Mouse (Mus musculus) heart, embryonic 16.5 days (tissue): ENCODE measurements at regions not wholly inside any gene's neighbourhood (a gene's known extent, or its start where the extent isn't known, plus 50 kb on each side); places are given as distances from the start of the nearest gene placed in this dataset.
"Not testable (repeated sequence)": the region's sequence is repeated elsewhere in the genome, so short reads cannot be mapped to it uniquely, and the experiment has no call there.

ENCODE experiments used
- ATAC-seq: fragments of 200-750 bp; cut with Nextera tagmentation; replicated peaks from 2 replicates; pipeline ENCODE4 v1.8.0; 2017; ENCODE audit warnings: moderate number of reproducible peaks; ENCODE audit not compliant: insufficient read depth, low FRiP score; ENCODE audit errors: extremely low read depth
- H3K27ac ChIP-seq: fragments of 300-500 bp; sonication (generic); 2 replicates; pipeline ENCODE4 v1.5.1; 2014; ENCODE audit warnings: mild to moderate bottlenecking, low read length, control low read depth, moderate library complexity
- H3K27me3 ChIP-seq: fragments of 300-500 bp; sonication (generic); 2 replicates; pipeline ENCODE4 v1.6.1; 2014; ENCODE audit warnings: low read length, mixed read lengths; ENCODE audit not compliant: control insufficient read depth, insufficient read depth
- H3K36me3 ChIP-seq: fragments of 300-500 bp; sonication (generic); 2 replicates; pipeline ENCODE4 v1.6.1; 2014; ENCODE audit not compliant: control insufficient read depth, insufficient read depth
- H3K4me1 ChIP-seq: fragments of 300-500 bp; sonication (generic); 2 replicates; pipeline ENCODE4 v1.6.1; 2014; ENCODE audit warnings: low read length, mixed read lengths; ENCODE audit not compliant: control insufficient read depth, insufficient read depth
- H3K4me2 ChIP-seq: fragments of 300-500 bp; sonication (generic); 2 replicates; pipeline ENCODE4 v1.6.1; 2014; ENCODE audit warnings: low read depth, mild to moderate bottlenecking, control low read depth, low read length
- H3K4me3 ChIP-seq: fragments of 300-500 bp; sonication (generic); 2 replicates; pipeline ENCODE4 v1.5.1; 2014; ENCODE audit warnings: mild to moderate bottlenecking, control low read depth, low read length
- H3K9ac ChIP-seq: fragments of 300-500 bp; sonication (generic); 2 replicates; pipeline ENCODE4 v1.6.1; 2014; ENCODE audit warnings: low read length, control low read depth
- H3K9me3 ChIP-seq: fragments of 300-500 bp; sonication (generic); replicated peaks from 2 replicates; pipeline ENCODE4 v1.6.1; 2016; ENCODE audit warnings: low read length; ENCODE audit not compliant: control insufficient read depth
- WGBS: fragments of 180-500 bp; shearing (Covaris S2); extraction: QIAGEN DNeasy Blood & Tissue Kit; methylation state at CpG from one replicate; pipeline ENCODE4 v1.1.7; 2014; 5-methylcytosine and 5-hydroxymethylcytosine counted together

DNA sequence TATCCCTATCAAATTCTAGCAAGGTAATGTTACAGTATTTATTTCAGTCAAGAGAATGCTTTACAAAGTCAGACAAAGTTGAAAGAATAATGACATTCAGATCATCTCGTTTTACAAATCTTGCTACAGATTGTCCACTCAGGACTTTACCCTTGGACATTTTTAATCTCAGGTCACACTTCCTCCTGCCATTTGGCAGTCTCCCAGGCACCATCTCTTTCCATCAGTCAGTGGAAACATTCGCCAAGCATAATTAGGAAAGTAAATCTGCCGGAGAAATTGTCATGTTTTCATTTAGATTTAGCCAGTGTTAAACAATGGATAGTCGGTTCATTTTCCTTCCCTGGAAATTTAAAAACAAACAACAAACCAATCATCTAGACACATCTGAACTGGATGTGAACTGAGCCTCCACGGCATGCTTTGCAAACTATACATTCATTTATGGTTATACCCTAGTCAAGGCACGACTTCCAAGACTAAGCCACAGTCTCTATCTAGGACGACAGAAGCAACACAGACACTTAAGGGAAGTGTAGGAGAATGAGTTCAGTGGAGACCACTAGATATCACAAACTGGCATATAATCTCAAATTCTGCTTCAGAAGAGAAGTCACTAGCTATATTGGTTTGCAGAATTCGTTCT, 839.4 kb downstream of the Cypt12 start:
- H3K36me3 ChIP-seq, result no peaks in the 10 kb centered on the region
- no peaks in the 10 kb centered on the region for H3K27me3 ChIP-seq
- no peak overlapping the region for H3K27ac ChIP-seq
- no peaks in the 10 kb centered on the region for H3K9me3 ChIP-seq
- no peak overlapping the region for H3K4me2 ChIP-seq
- ATAC-seq, result no peak
- 49% methylated on average over 8 of the region's 8 CpGs for WGBS
- H3K4me1 ChIP-seq, result no peaks in the 10 kb centered on the region
- H3K9ac ChIP-seq, result no peak overlapping the region
- no peak overlapping the region for H3K4me3 ChIP-seq

GRCm38 (mm10) chr3:18802794-18803193, 825.7 kb downstream of the 1700064H15Rik start:
- H3K36me3 ChIP-seq, result no peaks in the 10 kb centered on the region
- no peak for ATAC-seq
- 70% methylated on average over 3 of the region's 3 CpGs for WGBS
- H3K27ac ChIP-seq, result no peak overlapping the region
- H3K4me3 ChIP-seq, result no peak overlapping the region
- no peaks in the 10 kb centered on the region for H3K9me3 ChIP-seq
- H3K4me1 ChIP-seq, result no peaks in the 10 kb centered on the region
- H3K9ac ChIP-seq, result no peak overlapping the region
- H3K4me2 ChIP-seq, result no peak overlapping the region
- H3K27me3 ChIP-seq, result no peaks in the 10 kb centered on the region

DNA sequence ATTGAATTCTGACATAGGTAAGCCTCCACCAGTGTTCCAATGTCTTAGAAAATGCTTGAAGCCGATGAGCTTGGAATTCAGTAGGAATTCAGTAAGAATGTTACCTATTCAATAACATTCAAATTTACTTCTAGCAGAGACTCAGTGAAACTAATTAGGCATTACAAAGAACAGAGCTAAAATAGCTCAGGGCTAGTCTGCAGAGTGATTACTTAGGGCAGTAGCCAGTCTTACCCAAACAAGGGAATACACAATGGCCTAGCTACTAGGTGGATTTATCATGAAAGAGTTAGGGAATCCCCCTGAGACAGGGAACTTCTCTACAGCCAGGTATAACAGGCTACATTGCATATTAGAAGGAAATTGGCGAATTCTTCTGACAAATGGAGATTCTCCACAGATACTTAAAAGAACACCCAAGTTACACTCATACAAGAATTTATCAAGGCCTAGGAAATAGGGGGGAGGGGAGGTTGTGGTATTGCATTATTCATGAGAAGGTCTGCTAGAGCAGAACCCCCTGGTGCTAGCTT, 799.6 kb downstream of the 1700064H15Rik start:
- H3K36me3 ChIP-seq, result not testable (repeated sequence)

DNA sequence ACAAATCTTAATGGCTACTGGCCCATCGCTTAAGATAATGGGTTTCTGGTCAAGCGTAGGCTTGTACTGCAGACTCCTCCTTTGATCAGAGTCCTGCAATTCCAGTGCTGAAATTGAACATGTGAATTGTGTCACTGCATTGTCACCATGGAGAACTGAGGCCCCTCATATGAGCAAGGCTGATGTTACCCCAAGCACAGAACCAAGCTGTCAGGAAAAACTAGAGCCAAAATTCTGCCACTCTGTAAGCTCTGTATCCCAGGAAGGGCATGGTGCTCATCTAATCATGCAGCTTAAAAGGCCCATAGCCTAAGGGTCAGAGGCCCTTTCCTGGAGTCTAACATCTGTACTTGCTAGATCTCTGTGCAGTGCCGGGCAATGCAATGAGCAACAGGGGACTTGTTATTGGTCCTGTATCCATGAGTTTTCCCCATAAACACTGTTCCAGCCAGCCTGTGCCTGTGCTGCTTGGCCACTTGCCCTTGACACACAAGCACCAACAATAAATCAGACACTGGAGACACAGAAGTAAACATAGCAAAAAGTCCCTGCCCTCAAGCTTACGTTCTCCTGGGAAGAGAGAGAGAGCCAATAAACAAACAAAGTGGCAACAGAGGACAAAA, 760.2 kb downstream of the 1700064H15Rik start:
- H3K9me3 ChIP-seq, result no peaks in the 10 kb centered on the region
- 69% methylated on average over 4 of the region's 4 CpGs for WGBS
- H3K27me3 ChIP-seq, result no peaks in the 10 kb centered on the region
- no peak overlapping the region for H3K9ac ChIP-seq
- ATAC-seq, result no peak
- H3K4me1 ChIP-seq, result no peaks in the 10 kb centered on the region
- H3K27ac ChIP-seq, result no peak overlapping the region
- no peak overlapping the region for H3K4me3 ChIP-seq
- H3K36me3 ChIP-seq, result no peaks in the 10 kb centered on the region
- no peak overlapping the region for H3K4me2 ChIP-seq

More for the DNA sequence above, 799.6 kb downstream of the 1700064H15Rik start:
- not testable (repeated sequence) for H3K4me1 ChIP-seq, H3K9ac ChIP-seq, H3K9me3 ChIP-seq, H3K27me3 ChIP-seq, H3K4me2 ChIP-seq, H3K4me3 ChIP-seq, ATAC-seq, H3K27ac ChIP-seq
- WGBS, result 31% methylated on average over 2 of the region's 2 CpGs

DNA sequence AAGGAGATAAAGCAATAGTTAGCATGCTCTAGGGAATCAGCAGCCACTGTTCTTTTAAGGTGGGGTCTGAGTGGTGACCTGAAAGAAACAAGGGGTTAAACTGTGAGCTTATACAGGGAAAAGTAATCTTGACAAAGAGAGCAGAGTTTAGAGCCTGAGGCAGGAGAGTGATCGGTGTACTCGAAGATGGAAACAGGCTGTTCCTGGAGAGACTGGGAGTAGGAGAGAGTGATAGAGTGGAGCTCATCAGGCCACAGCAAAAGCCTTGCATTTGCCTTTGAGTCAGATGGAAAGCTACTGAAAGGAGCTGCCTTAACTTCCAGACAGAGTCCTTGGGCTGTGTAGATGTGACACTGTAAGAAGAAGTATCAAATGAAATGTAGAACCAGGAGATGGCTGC, 759.7 kb downstream of the 1700064H15Rik start:
- H3K4me3 ChIP-seq, result no peak overlapping the region
- no peaks in the 10 kb centered on the region for H3K4me1 ChIP-seq
- no peak for ATAC-seq
- no peak overlapping the region for H3K27ac ChIP-seq
- no peak overlapping the region for H3K9ac ChIP-seq
- 34% methylated on average over 2 of the region's 2 CpGs for WGBS
- H3K4me2 ChIP-seq, result no peak overlapping the region
- H3K9me3 ChIP-seq, result no peaks in the 10 kb centered on the region
- no peaks in the 10 kb centered on the region for H3K36me3 ChIP-seq
- no peaks in the 10 kb centered on the region for H3K27me3 ChIP-seq

DNA sequence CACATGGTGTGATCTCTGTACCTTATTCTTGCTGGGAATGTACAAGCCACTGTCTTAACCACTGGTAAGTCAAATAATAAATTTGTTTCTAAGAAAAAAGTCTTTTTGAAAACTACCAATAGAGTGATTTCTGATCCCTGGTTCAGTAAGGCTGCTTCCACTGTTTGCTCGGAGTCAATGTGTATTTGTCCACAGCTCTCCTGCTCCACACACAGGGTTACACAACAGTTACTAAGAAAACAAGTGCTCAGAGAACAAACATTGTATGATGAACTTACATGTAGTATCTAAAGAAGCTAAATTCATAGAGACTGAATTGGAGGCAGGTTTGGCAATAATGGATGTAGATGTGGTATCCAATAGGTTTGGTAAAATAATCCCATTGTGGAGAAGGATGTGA, 751.4 kb downstream of the 1700064H15Rik start:
- Histone ChIP-seq H3K4me3 (no peak overlapping the region), H3K9me3 (no peaks in the 10 kb centered on the region), H3K27me3 (no peaks in the 10 kb centered on the region), H3K4me1 (no peaks in the 10 kb centered on the region), H3K27ac (no peak overlapping the region), H3K9ac (no peak overlapping the region), H3K36me3 (no peaks in the 10 kb centered on the region), H3K4me2 (no peak overlapping the region)
- ATAC-seq, result no peak
- WGBS, result 85% methylated on average over 1 of the region's 1 CpGs

DNA sequence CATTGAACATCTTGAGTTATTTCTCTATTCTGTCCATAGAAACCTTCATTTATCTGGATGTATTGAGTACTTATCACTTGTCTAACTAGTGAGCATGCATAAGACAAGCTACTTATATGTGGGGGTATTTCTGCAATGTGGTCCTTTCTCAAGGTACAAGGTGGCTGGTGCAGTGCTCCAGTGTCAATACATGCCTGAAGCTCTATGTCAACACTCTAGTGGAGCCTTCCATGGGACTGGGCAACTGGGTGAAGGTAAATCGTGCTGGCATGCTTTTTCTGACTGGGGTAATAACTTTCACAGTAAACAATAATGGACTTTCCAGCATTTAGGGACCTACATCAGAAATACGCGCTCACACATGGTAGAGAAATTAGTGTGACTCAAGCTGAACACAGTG, 750.9 kb downstream of the 1700064H15Rik start:
- Histone ChIP-seq H3K27ac (no peak overlapping the region), H3K27me3 (no peaks in the 10 kb centered on the region), H3K4me2 (no peak overlapping the region), H3K4me1 (no peaks in the 10 kb centered on the region), H3K9me3 (no peaks in the 10 kb centered on the region), H3K9ac (no peak overlapping the region), H3K36me3 (no peaks in the 10 kb centered on the region), H3K4me3 (no peak overlapping the region)
- 70% methylated on average over 3 of the region's 3 CpGs for WGBS
- ATAC-seq, result no peak

DNA sequence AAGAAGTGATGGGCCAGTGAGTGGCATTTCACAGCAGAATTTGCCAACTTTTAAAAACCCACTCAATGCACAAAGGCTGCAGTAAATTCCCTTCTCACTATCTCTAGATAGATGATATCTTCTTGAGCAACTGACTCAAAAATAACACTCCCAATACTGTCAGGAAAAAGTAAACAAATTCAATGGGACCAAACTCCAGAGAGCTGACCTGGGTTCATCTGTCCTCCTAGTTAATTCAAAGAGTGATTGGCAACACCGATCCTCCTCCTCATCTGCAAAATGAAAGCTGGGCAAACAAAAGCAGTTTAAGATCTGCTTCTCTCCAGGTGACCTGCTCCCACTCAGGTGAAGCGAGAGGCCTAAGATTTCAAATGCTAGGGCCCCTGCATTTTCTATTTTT, 747.3 kb downstream of the 1700064H15Rik start:
- no peak for ATAC-seq
- no peaks in the 10 kb centered on the region for H3K36me3 ChIP-seq
- H3K9me3 ChIP-seq, result no peaks in the 10 kb centered on the region
- H3K27me3 ChIP-seq, result no peaks in the 10 kb centered on the region
- H3K4me2 ChIP-seq, result no peak overlapping the region
- no peak overlapping the region for H3K27ac ChIP-seq
- H3K4me3 ChIP-seq, result no peak overlapping the region
- WGBS, result 72% methylated on average over 2 of the region's 2 CpGs
- no peak overlapping the region for H3K9ac ChIP-seq
- H3K4me1 ChIP-seq, result no peaks in the 10 kb centered on the region

DNA sequence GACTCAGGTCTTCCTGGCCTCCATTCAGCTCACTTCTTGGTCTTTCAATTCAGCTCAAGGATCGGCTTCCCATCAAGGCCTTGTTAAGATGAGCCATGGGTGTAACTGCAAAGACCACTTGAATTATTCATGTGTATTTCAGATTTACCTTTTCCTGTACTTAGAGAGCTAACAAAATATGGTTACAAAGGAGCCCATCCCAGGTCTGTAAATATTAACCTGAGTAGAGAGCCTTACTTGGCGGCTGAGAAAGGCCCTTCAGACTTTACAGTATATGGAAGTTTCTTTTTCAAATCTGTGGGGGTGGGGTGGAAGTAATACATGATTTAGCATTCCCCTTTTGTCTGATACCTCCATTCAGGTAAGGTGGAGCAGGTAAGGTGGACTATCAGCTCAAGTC, 735.7 kb downstream of the 1700064H15Rik start:
- no peaks in the 10 kb centered on the region for H3K9me3 ChIP-seq
- H3K4me2 ChIP-seq, result no peak overlapping the region
- no peaks in the 10 kb centered on the region for H3K27me3 ChIP-seq
- no peak overlapping the region for H3K4me3 ChIP-seq
- ATAC-seq, result no peak
- no peak overlapping the region for H3K27ac ChIP-seq
- no peaks in the 10 kb centered on the region for H3K4me1 ChIP-seq
- 83% methylated on average over 2 of the region's 2 CpGs for WGBS
- H3K9ac ChIP-seq, result no peak overlapping the region
- no peaks in the 10 kb centered on the region for H3K36me3 ChIP-seq
